Mouse (Mus musculus) mesoderm, embryonic 11.5 days (tissue): ENCODE measurements around the gene Cemip2.
"Not testable (repeated sequence)": the region's sequence is repeated elsewhere in the genome, so short reads cannot be mapped to it uniquely, and the experiment has no call there.

Source experiments
- DNase-seq: peaks from one replicate; pipeline ENCODE4 v3.0.0-alpha.2; 2012; ENCODE audit warnings: low read depth, low spot score

Gene Cemip2

DNA sequence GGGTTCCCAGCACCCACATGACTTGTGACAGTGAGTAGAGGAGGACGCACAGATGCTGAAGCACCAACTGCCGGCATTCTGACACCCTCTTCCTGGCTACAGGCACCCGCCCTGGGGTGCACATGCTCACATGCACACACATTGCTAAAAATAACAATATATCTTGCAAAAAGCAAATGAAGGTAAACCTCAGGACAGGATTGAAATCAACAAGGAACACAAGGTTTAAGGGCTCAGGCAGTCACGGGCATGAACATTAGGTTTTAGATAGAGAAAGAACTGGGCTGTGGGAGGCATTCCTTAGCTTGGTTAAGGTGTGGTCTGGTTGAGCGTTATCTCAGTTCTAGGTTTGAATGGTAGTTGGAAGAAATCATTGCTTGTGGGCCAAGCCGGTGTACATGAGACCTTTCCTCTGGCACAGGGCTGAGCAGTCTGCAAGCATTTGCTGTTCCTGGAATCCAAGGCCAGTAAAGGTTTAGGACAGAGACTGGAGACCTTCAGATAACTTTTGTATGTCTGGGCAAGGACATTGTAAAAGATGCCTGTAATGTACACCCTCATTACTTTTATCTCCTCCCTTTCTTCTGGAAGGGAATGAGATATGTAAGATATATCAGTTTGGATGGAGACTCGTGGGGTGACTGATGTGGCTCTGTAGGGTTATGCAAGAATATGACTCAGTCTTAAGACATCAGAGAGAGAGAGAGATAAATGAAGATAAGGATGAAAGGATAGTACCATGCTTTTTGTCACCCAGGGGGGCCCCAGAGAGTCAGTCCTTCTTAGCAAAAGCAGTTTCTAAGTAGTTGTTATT lies 87.3 kb downstream of the Cemip2 start:
- no peak for DNase-seq

DNA sequence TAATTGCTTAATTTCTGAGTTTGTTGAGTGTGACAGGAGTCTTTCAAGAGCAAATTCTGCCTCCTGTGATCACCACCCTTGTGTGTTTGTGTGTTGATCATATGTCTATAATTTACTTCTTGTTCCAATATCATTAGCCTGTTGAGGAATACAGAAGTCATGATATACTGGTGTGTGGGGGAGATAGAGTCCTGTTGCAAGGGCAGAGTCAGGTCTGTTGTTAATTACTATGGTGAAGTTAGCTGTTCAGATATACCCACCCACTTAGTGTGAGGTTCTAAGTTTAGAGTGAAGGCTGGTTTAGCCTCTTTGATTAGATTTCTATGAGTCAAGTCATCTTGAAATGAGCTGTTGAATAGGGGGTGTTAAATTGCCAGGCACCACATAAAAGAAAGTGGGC lies 88.0 kb downstream of the Cemip2 start:
- no peak for DNase-seq

DNA sequence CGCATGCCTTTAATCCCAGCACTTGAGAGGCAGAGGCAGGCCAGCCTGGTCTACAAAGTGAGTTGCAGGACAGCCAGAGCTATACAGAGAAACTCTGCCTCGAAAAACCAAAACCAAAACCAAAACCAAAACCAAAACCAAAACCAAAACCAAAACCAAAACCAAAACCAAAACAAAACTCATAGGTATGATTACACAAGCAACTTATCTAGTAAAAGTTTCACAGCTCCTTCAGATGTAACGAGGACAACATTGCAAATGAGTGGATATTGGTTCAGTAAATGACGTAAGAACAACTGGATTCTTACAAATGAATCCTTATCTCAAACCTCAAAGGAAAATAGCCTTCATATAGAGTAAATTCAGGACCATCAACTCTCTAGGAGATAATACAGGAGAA lies 88.6 kb downstream of the Cemip2 start:
- DNase-seq, result not testable (repeated sequence)

DNA sequence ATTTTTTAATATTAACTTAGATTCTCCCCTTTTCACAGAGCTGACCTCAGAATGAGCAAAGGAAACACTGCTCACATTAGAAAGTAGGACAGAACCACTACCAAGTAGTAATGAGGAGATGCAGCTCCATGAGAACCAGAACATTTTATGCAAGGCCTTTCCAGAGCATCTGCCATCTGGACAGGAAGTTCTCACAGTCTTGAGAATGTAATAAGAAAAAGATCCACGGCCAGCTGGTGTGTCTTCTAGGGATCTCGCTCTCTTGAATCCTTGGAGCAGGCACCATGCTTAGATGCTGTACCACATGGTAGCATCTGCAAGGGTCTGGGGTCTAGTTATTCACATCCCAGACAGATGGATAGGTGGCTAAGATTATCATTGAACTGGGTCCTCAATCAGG lies 90.3 kb downstream of the Cemip2 start:
- no peak for DNase-seq

DNA sequence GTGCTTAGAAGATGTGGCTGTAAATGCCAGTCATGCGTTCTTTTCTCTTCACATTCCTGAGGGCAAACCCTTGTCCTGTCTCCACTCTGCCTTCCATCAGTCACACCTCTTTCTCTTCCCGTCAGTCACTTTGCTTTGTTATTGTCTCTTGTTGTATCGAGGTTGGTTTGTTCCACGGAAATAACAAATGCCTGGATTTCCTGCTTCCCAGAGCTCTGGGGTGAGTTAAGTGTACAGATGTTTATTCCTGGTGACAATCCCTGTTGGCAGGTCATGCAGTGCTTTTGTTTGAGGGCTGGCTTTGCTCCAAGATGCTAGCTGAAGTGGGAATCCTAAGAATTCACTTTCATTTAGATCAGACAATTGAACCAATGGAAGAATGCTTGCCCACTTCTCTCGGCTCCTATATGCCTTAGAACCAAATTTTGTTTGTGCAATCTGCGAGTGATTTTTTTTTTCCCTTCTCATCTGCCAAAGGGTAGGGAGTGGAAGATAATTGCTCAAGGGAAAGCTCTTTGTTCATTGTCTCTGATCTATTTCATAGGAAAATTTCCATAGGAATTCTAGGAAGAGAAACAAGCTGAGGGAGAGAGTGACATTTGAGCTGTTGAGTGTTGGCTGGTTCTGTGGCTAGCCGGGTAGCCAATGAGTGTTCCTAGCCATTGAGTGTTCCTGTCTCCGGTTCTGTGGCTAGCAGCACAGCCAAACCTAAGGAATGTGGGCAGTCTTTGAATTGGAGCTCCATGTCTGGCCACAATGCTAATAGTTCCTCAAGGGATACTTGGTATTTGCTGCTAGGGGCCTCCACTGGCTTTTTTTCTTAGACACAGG lies 104.2 kb downstream of the Cemip2 start:
- DNase-seq, result peak; percentile 49

DNA sequence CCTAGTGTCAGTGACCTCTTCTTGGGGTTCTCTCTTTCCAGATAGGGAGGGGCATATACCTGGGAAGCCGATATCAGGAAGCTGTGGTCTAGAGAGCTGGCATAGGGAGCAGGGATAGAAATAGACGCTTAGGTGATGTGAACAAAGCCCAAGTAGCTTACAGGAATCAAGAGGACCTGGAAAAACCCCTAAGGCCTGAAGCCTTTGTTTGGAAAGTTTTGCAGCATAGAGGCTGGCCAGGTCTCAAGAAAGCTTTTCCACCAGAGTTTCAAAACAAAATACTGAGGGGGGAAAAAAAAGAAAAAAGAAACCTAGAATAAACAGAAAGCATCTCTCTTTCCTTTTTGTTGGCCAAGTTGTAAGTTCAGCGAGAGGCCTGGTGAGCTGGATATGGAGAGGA lies 104.9 kb downstream of the Cemip2 start:
- no peak for DNase-seq

DNA sequence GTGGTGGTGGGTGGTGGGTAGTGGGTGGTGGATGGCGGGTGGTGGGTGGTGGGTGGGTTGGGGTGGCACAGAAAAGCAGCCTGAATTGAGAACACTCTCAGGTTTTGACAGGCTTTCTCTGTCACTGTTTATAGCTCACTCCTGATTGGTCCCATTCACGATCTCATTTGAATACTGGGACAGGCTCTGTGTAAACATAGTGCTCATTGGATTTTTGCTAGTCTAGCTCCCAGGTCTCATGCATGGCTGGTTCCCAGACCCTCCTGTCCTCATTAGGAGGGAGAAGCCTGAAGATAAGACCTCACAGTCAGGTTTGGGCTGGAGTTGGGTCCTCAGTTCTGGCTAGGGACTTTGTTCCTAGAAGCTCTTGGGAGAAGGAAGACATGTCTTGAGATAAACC lies 105.8 kb downstream of the Cemip2 start:
- DNase-seq, result no peak

DNA sequence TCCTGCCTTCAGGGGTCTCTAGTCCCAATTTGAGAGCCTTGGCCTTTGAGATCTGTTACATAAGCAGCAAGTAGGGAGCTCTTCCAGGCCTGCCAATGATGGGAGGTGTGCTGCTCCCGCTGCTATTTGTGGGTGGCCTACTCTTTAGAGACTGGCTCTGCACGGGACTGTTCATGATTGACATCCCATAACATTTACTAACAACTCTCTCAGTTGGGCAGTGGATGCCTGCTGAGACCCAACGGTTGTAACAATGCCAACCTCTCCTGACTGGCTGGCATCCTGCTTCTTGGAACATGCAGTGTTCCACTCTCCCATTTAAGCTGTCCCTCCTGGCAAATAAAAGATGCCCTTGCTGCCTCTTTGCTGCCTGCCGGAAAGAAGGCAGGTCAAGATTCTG lies 106.2 kb downstream of the Cemip2 start:
- no peak for DNase-seq

DNA sequence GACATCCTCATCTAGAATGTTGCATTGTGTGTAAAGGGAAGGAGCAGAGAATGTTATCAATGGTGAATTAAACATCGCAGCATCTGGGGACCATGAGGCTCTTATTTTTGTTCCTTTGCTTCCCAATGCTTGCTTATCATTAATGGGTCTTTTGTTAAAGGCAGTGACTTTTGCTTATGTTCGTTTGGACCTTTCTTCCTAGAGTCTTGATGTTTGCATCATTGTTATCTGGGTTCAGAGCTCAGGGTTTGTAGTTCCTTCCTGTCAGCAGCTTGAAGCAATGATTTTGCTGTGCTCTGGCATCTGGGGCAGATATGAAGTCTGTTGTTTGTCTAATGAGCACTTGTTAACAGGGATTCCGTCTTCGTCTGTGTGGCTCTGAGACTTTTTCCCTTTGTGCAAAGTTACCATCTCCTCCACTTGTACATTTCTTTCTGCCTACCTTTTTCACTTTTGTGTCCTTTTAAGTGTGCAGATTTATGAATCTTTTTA lies 108.1 kb downstream of the Cemip2 start:
- no peak for DNase-seq

DNA sequence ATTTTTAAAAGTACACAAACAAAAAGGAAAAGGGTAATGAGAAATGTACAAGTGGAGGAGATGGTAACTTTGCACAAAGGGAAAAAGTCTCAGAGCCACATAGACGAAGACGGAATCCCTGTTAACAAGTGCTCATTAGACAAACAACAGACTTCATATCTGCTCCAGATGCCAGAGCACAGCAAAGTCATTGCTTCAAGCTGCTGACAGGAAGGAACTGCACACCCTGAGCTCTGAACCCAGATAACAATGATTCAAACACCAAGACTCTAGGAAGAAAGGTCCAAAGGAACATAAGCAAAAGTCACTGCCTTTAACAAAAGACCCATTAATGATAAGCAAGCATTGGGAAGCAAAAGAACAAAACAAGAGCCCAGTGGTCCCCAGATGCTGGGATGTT lies 112.6 kb downstream of the Cemip2 start:
- no peak for DNase-seq

DNA sequence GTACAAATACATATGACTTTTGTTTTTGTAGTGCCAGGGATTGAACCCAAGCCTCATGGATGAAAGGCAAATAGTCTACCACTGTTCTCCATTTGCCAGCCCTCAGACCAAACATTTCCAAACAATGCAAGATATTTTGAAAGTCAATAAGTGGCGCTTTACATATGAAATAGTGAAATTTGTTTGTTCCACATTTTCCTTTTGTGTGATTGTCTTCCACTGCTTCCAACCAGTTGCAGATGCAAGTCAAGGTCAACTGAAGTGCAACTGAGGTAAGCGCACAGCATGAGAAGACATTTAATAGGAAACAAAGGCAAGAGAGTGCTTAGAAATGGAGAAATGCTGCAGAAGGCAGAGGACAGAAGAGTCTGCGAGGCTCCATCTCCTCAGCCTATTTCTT lies 116.7 kb downstream of the Cemip2 start:
- DNase-seq, result no peak

DNA sequence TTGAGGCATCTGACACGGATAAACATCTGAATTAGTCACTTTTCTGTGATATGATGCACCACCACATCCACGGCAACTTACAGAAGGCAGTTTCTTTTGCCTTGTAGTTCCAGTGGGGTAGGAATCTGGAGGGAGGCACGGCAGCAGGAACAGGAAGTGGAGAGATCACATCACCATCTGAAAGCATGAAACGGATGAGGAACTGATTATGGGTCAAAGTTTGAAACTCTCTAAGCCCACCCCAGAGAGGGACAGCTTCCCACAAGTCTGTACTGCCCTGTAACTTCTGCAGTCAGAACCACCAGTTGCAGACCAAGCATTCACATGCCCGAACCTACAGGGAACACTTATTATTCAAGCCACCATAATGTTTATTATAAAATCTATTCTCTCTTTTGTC lies 117.4 kb downstream of the Cemip2 start:
- DNase-seq, result no peak

DNA sequence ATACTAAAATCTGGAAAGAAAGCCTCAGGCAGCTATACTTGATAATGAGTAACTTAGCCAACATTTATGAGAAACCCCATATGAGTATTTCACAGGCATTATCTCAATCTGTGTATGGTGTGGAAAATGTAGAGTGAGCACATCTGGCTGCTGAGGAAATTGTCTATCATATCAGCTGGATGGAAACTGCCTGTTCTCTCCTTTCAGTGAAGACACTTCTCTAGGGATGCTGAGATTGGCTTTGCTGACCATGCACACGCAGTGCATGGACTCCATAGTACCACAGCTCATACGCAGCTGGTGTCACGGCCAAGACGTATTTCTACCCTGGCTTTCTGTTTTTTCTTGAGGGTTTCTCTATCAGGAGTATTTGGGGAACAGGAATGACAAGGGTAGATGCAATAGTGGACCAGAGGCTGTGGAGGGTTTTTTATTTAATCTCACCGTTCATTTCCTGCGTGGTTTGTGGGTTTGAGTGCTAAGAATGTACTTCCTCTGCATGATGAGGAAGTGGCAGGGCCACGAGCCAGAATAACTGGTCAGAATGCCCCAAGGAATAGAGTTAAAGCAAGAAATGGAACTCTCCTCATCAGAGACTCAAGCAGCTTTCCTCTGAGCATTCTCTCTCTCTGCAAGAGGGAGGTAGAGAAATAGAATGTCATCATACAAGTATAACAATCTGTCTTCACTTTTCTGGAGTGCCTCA lies 119.1 kb downstream of the Cemip2 start:
- DNase-seq, result no peak

DNA sequence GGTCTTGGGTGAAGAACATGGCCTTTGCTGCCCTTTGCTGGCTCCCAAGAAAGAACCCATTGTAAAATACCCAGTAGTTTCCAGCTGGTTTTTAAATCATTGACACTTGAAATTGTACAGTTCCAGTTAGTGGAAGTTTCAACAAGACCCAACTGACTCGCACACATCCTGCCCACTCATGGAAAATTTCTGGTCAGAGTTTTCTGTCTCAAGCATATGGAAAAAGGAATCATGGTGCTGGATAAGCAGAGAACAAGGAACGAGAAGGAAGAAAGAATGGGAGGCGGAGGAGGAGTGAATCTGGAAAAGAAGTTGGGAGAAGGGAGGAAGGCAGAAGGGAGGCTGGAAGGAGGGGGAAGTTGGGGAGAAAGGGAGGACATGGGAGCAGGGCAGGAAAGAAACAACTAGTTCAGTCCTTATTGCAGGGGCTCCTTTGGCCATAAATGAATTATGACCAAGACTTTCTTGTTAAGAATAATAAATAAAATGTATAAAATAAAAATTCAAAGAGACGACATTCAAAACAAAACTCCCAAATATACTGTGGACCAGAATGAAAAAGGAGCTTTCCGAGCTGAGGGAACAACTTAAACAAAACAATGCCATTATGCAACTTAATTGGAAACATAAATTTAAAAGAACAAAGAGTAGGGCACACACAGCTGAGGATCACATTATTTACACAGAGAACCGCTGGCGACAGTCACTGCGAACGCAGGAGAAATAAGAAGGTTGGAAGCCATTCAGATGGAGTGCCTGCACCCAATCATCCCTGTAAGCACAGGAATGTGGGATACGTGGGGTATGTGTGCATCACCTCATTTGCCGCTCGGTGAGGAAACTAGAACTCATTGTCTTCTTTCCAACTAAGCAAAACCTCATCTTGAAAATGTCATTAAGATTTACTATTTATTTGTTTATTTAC lies 120.1 kb downstream of the Cemip2 start:
- DNase-seq, result no peak
